In the genomic region with DNA sequence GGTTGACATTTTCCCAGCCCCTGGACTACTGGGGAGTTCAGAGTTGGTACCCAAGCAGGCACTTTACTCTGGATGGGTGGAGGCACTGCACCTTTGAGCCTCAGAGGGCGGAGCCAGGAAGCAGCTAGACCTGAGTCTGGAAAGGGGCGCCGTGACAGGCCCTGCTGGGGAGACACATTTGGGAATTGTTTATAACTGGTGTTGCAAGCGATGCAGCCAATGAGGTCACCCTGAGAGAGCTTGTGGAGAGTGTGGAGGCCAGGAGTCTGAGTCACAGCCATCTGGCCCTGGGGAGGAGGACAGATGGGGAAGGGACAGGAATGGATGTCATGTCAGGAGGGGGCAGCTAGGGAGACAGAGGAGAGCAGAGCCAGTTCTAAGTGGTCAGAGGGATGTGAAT, we compare ENCODE assay signal across 9 mouse cellular contexts.
DNase-seq lines count a peak whose midpoint lies in the region; ATAC-seq and TF ChIP-seq lines count a peak whose summit lies in the region.
"Had no signal": no experiment of that assay in that cellular context is flagged by ENCODE, and none has a peak within 500 bp of the region (broad histone marks: within the 10 kb centered on the region; RNA-seq: fewer than 3 reads in every experiment).

No protein-coding gene starts in this region.

- no peaks in the 10 kb centered on the region for H3K27me3 ChIP-seq in kidney, embryonic 14.5 days (ENCODE audit: control insufficient read depth, insufficient read depth, low read length)
- no peaks in the 10 kb centered on the region for H3K27me3 ChIP-seq in embryonic facial prominence, embryonic 14.5 days (replicated peaks; ENCODE audit: control insufficient read depth, insufficient read depth, low read length)
- H3K27me3 ChIP-seq in heart, postnatal 0 days (ENCODE audit: control insufficient read depth, insufficient read depth, low read length): no peaks in the 10 kb centered on the region
- no peaks in the 10 kb centered on the region for H3K27me3 ChIP-seq in lung, embryonic 16.5 days (ENCODE audit: control insufficient read depth, insufficient read depth, low read depth, low read length)
- H3K27me3 ChIP-seq in thymus, adult 2 months (ENCODE audit: control insufficient read depth, insufficient read depth, low read length): no peaks in the 10 kb centered on the region

- H3K27ac ChIP-seq in kidney, embryonic 14.5 days (ENCODE audit: low read depth, low read length): no peak overlapping the region
- no peak overlapping the region for H3K27ac ChIP-seq in embryonic facial prominence, embryonic 14.5 days (replicated peaks; ENCODE audit: low read depth, low read length)
- H3K27ac ChIP-seq in heart, postnatal 0 days (ENCODE audit: low read depth): peak overlapping the region; percentile 76
- H3K27ac ChIP-seq in lung, embryonic 16.5 days (ENCODE audit: low read length): no peak overlapping the region
- H3K27ac ChIP-seq in thymus, adult 2 months (ENCODE audit: control insufficient read depth, insufficient read depth, low read length): peak overlapping the region; percentile 31; the same call in 1 of the 2 replicates

- peak; percentile 59 for DNase-seq in kidney, adult 11 months
- DNase-seq in adipocyte (ENCODE audit: low spot score): peak; percentile 48
- DNase-seq in embryonic facial prominence, embryonic 14.5 days (ENCODE audit: low spot score): no peak
- DNase-seq in heart, postnatal 0 days (ENCODE audit: low spot score): peak; percentile 87
- DNase-seq in thymus, adult 2 months: peak; percentile 58
- no peak for DNase-seq in embryo, embryonic 9.5 days (ENCODE audit: extremely low spot score)

- H3K9me3 ChIP-seq in kidney, embryonic 14.5 days (ENCODE audit: control insufficient read depth, low read length): no peaks in the 10 kb centered on the region
- no peaks in the 10 kb centered on the region for H3K9me3 ChIP-seq in embryonic facial prominence, embryonic 14.5 days (ENCODE audit: control insufficient read depth, low read length)
- no peaks in the 10 kb centered on the region for H3K9me3 ChIP-seq in heart, postnatal 0 days (replicated peaks; ENCODE audit: control insufficient read depth, low read length)
- no peaks in the 10 kb centered on the region for H3K9me3 ChIP-seq in lung, embryonic 16.5 days (ENCODE audit: control insufficient read depth, low read length)

- no peak for TF ChIP-seq EP300 in heart, postnatal 0 days (IDR thresholded peaks at IDR 0.05; ENCODE audit: low read depth)

- ATAC-seq in kidney, embryonic 14.5 days (ENCODE audit: low FRiP score, low TSS enrichment): no peak
- ATAC-seq in embryonic facial prominence, embryonic 14.5 days (ENCODE audit: low read depth): peak; percentile 30; the same call in 1 of the 2 replicates
- peak; percentile 50 for ATAC-seq in heart, postnatal 0 days (ENCODE audit: insufficient read depth, low read depth)
- ATAC-seq in lung, embryonic 16.5 days (ENCODE audit: low read depth): peak; percentile 26; the same call in 1 of the 2 replicates

- peaks cover 74% of the 10 kb centered on the region for H3K4me1 ChIP-seq in kidney, embryonic 14.5 days (ENCODE audit: control insufficient read depth, insufficient read depth, low read length)
- H3K4me1 ChIP-seq in embryonic facial prominence, embryonic 14.5 days (ENCODE audit: control insufficient read depth, insufficient read depth, low read length): peaks cover 19% of the 10 kb centered on the region
- peaks cover 86% of the 10 kb centered on the region for H3K4me1 ChIP-seq in heart, postnatal 0 days (ENCODE audit: control insufficient read depth, insufficient read depth)
- peaks cover 54% of the 10 kb centered on the region for H3K4me1 ChIP-seq in lung, embryonic 16.5 days (replicated peaks; ENCODE audit: control insufficient read depth, insufficient read depth, low read length)
- peaks cover 89% of the 10 kb centered on the region for H3K4me1 ChIP-seq in thymus, adult 2 months (replicated peaks; ENCODE audit: control insufficient read depth, insufficient read depth, low read length)

- H3K4me3 ChIP-seq in kidney, embryonic 14.5 days (ENCODE audit: low read length): no peak overlapping the region
- H3K4me3 ChIP-seq in embryonic facial prominence, embryonic 14.5 days (ENCODE audit: low read depth, low read length): no peak overlapping the region
- H3K4me3 ChIP-seq in heart, postnatal 0 days (ENCODE audit: low read depth, low read length): no peak overlapping the region
- no peak overlapping the region for H3K4me3 ChIP-seq in lung, embryonic 16.5 days (ENCODE audit: low read length)
- no peak overlapping the region for H3K4me3 ChIP-seq in thymus, adult 2 months (ENCODE audit: control insufficient read depth, insufficient read depth, low read length)

- TF ChIP-seq POLR2A in thymus, adult 2 months (IDR thresholded peaks at IDR 0.05; ENCODE audit: control insufficient read depth, extremely low read depth, insufficient read depth, low read length, poor library complexity): no peak

- peaks cover 6% of the 10 kb centered on the region; the same call in 1 of the 2 replicates for H3K36me3 ChIP-seq in kidney, embryonic 14.5 days (ENCODE audit: control insufficient read depth, insufficient read depth, low read length)
- H3K36me3 ChIP-seq in embryonic facial prominence, embryonic 14.5 days (ENCODE audit: control insufficient read depth, insufficient read depth, low read length): no peaks in the 10 kb centered on the region
- H3K36me3 ChIP-seq in heart, postnatal 0 days (replicated peaks; ENCODE audit: control insufficient read depth, insufficient read depth, low read length): no peaks in the 10 kb centered on the region
- no peaks in the 10 kb centered on the region for H3K36me3 ChIP-seq in lung, embryonic 16.5 days (ENCODE audit: control insufficient read depth, insufficient read depth, low read length)
- no peaks in the 10 kb centered on the region for H3K36me3 ChIP-seq in thymus, adult 2 months (ENCODE audit: control insufficient read depth, insufficient read depth, low read length)
- H3K36me3 ChIP-seq: G1E had no signal

- TF ChIP-seq CTCF in heart, postnatal 0 days (IDR thresholded peaks at IDR 0.05; ENCODE audit: low read depth): no peak; the same call in 1 of the 2 replicates
- TF ChIP-seq CTCF in thymus, adult 2 months (IDR thresholded peaks at IDR 0.05; ENCODE audit: borderline replicate concordance, control insufficient read depth, extremely low read depth, insufficient read depth, low read length, poor library complexity): 0 out of 2 replicates have a peak, but pooled peaks have one; percentile 15

- no peak overlapping the region for H3K4me2 ChIP-seq in kidney, embryonic 14.5 days (replicated peaks; ENCODE audit: low read depth, low read length)
- no peak overlapping the region for H3K4me2 ChIP-seq in embryonic facial prominence, embryonic 14.5 days (ENCODE audit: low read depth, low read length)
- no peak overlapping the region for H3K4me2 ChIP-seq in heart, postnatal 0 days (ENCODE audit: low read depth, low read length)
- H3K4me2 ChIP-seq in lung, embryonic 16.5 days (ENCODE audit: low read depth, low read length): no peak overlapping the region

- 54% methylated on average over 4 of the region's 4 CpGs for WGBS in kidney, embryonic 14.5 days
- 72% methylated on average over 4 of the region's 4 CpGs for WGBS in embryonic facial prominence, embryonic 14.5 days
- 31% methylated on average over 4 of the region's 4 CpGs for WGBS in heart, postnatal 0 days
- WGBS in lung, embryonic 16.5 days: 36% methylated on average over 4 of the region's 4 CpGs
- 51% methylated on average over 4 of the region's 4 CpGs for WGBS in thymus, adult 2 months

- no peak overlapping the region for H3K9ac ChIP-seq in kidney, embryonic 14.5 days (ENCODE audit: low read depth, low read length)
- H3K9ac ChIP-seq in embryonic facial prominence, embryonic 14.5 days (ENCODE audit: low read depth, low read length): no peak overlapping the region
- H3K9ac ChIP-seq in heart, postnatal 0 days (replicated peaks; ENCODE audit: low read depth, low read length): 0 out of 2 replicates have a peak overlapping the region, but pooled peaks have one; percentile 17
- no peak overlapping the region for H3K9ac ChIP-seq in lung, embryonic 16.5 days (ENCODE audit: low read length)

Comparison
In these comparisons a context has a peak if more than half of its experiments do, and no peak if none do; other contexts are left out.
1. DNase-seq: peak in kidney, adult 11 months (single experiment), adipocyte (single experiment), heart, postnatal 0 days (single experiment) and thymus, adult 2 months (single experiment); none in embryonic facial prominence, embryonic 14.5 days (single experiment) and embryo, embryonic 9.5 days (single experiment).
2. H3K27ac ChIP-seq: peak in heart, postnatal 0 days (single experiment) and thymus, adult 2 months (single experiment); none in kidney, embryonic 14.5 days (single experiment), embryonic facial prominence, embryonic 14.5 days (single experiment) and lung, embryonic 16.5 days (single experiment).